Mouse (Mus musculus): Measurements from ENCODE around the gene Rab7. TPM values are rescaled to one million over a fixed set of nuclear protein-coding genes. Genes with fewer than 3 reads are reported as not detected.

The Rab7 gene
- 100 to 1,000 TPM; 271 to 283 TPM for total RNA-seq (2021)
- long read RNA-seq, experiment 1, transcript Rab7-205 (6 exons, 2,159 nt) = major isoform, 223 of 240 reads
- long read RNA-seq, experiment 1, partial matches to known transcripts = 3 of 240 reads
- long read RNA-seq, experiment 1, other reads (novel, unspliced or antisense) = 14 of 240 reads
- long read RNA-seq, experiment 2, transcript Rab7-205 (6 exons, 2,159 nt) = major isoform, 115 of 129 reads
- long read RNA-seq, experiment 2, partial matches to known transcripts = 2 of 129 reads
- long read RNA-seq, experiment 2, other reads (novel, unspliced or antisense) = 12 of 129 reads

DNA sequence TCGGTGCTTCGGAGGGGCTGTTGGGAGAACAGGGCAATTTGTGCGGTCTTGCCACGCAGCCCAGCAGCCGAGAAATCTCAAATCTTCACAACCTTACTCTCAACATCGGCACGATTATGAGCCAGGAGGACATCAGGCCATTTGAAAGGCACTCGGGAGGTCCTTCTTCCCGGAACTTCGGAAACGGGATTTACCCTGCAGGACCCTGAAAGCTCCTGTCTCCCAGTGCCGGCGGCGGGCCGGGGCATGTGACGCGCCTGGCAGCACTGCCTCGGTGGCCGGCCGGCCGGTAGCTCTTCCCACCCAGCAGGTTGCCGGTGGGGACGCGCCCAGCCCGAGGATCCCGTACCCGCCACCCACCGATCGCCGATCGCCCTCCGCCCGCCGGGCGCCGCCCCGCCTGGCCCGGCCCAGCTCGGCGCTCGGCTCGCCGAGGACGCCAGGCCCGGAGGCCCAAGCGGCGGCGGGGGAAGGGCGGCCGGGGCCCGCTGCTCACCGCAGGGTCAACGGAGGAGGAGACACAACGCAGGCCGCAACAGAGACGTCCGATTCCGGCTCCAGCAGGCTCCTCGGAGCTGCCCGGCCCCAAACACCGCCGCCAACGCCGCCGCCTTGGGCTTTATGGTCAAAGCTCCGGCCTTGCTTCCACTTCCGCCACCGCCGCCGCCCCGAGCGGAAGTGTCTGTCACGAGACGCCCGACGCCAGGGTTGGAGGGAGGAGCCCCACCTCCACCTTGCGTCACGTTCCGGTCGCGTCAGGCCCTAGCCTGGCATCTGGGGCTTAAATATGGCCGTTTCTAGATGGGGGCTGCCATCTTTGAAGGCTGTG, at the start of gene Rab7:
Gene Rab7 (minus strand): TSS at position 694 of the 829 bp plus-strand sequence.
- DNase-seq = peak; percentile 96 to 98

DNA sequence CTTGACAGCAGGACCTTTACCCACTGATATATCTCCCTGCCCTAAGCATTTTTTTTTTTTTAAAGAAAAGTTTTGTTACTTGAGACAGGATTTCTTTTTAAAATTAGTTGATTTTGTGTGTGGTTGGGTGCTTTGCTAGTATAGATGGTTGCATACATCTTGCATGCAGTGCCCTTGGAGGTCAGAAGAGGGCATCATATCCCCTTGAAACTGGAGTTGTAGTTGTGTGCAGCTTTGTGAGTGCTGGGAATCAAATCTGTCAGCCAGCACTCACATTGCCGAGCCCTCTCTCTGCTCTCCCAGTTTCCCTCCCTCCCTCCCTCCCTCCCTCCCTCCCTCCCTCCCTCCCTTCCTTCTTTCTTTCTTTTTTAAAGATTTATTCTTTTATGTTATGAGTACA, 43.9 kb upstream of the Rab7 start:
- no peak for DNase-seq

DNA sequence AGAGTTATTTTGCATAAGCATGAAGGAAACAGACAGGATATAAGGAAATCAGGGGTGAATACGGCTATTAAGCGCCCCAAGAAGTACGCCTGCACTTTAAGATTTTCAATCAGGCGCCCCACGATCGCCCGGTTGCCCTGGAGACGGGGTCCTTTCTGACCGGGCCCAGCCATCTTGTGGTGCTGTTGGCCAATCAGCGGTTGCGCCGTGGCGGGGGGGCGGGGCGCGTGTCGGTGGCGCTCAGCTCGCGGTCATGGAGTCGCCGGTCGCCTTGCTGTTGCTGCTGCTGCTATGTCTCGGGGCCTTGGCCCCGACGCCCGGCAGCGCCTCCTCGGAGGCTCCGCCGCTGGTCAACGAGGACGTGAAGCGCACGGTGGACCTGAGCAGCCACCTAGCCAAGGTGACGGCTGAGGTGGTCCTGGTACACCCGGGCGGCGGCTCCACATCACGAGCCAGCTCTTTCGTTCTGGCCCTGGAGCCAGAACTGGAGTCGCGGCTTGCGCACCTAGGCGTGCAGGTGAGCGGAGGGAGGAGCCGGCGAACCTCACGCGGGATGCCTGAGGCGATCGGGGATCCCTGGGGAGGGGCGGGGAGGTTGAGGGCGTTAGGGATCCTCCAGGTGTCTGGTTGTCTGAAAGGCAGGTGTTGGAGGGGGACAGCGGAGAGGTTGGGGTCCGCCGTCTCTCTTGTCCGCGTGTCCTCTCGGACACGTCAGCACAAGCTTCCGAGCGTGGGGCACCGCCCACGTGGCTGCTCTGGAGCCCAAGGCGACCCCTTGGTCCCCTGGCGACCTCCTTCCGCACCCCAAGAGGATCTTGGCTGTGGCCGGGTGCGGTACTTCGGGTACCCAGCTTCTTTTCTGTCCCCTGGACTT, 39.4 kb upstream of the Rab7 start, which contains the start of gene Rpn1:
Gene Rpn1 (plus strand): TSS at position 205 of the 874 bp plus-strand sequence.
- DNase-seq = peak; percentile 97 to 100

DNA sequence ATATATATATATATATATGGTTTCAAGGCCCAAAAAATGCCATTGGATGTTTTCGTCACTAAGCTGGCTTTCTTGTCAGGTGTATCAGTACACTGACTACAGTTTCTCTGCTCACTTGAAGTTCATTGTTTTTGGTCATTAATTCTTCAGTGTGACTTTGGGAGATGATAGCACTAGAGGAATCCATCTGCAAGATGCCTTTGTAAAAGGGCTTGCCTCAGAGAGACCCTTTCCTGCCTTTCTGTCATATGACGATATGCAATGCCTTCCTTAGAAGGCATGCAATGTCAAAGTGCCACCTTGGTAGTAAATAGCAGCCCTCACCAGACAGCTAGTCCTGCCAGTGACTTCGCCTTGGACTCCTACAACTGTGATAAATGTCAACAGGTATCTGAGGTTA, 38.6 kb upstream of the Rab7 start:
- DNase-seq = peak in 1 of 2 experiments; percentile 37

DNA sequence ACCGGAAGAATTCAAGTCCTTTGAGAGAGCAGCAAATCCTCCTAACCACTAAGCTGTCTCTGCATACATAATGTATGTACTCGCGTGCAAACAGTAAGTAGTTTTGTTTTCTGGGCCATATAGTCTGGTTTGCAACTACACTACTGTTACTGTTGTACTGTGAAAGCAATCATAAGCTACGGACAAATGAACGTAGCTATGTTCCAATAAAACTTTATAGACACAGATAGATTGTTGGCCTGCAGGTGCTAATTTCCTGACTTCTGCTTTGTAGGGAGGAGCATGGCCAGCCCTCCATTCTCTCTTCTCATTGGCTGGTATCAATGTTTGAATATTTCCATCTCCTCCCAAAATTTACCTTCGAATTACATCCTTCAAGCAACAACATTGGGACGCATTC, 38.0 kb upstream of the Rab7 start:
- DNase-seq = no peak

DNA sequence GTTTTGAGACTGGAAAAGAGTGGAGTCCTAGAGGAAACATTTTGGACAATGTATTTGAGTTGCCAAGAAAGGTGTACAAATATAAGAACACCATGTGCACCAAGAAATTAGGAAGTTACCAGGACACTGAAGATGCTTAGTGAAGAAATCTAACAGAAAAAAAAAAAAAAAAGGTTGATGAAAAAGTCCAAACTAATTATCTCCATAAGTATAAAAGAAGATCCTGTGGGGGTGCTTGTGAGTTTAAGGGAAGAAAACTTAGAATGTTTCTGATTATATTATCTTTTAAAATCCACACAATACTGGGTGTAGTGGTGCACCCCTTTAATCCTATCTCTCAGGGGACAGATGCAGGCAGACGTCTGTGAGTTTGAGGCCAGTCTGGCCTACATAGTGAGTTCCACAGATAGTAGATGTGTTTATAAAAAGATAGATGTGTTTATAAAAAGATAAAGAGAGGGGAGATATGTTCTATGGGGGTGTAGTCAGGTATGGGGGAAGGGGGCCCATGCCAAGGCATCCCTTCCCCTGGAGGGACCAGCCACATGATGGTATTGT, 31.0 kb upstream of the Rab7 start:
- no peak for DNase-seq

DNA sequence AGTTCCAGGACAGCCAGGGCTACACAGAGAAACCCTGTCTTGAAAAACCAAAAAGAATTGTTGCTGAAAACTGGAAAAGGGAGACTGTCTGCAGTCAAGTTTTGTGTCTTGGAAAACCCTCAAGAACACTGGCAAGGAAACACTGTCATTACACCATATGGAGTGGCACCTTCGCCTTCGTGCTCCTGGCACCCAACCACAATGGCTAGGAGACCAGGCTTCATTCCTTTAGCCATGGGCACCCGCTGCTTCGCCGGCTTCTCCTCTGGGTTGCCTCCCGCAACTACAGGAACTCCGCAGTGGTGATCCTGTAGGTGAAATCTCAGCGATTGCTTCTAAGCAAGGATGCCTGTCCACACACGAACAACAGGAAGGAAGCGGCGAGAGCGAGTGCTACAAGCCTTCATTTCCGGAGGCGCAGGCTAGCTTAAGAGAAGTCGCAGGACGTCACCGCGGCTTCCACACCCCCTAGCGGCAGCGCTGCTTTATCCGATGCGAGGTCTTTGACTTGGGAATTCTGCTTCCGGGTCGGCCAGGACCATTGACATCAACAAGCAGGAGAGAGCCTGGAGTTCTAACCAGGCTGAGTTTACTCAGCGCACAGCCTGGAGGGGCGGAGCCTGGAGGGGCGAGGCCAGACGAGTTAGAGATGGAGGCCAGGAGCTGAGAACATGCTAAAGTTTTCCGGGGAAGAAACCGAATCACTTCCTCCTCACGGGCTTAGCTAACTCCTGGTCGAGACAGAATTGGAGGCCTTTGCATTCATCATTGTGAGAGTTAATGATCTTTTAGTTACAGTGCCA, 29.9 kb upstream of the Rab7 start:
- peak; percentile 96 to 98 for DNase-seq

DNA sequence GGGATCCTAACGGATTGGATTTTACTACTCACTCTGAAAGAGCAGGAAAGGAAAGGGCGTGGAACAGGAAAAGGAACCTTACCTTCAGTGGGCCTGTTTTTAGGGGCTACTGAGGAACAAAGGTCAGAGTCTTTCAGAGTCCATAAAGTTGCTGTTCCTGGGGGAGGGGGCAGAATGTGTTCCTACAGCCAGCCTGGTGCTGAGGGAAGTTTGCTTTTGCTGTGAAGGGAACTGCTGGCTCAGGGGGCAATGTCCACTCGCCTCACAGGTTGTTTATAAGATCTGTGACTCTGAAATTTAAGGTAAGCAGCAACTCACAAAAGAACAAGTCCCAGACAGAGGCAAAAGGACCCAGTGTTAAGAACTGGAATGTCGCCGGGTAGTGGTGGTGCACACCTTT, 26.1 kb upstream of the Rab7 start:
- peak in 1 of 2 experiments; percentile 11 for DNase-seq

DNA sequence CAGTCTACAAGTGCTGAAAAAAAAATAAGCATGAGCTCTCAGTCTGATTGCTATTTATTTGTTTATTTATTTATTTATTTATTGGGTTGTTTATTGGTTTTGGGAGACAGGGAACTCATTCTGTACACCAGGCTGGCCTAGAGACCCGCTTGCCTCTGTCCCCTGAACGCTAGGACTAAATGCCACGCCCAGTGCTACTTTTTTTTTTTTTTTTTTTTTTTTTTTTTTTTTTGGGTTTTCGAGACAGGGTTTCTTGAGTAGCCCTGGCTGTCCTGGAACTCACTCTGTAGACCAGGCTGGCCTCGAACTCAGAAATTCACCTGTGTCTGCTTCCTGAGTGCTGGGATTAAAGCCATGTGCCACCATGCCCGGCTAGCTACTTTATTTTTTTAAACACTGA, 25.4 kb upstream of the Rab7 start:
- no peak for DNase-seq

DNA sequence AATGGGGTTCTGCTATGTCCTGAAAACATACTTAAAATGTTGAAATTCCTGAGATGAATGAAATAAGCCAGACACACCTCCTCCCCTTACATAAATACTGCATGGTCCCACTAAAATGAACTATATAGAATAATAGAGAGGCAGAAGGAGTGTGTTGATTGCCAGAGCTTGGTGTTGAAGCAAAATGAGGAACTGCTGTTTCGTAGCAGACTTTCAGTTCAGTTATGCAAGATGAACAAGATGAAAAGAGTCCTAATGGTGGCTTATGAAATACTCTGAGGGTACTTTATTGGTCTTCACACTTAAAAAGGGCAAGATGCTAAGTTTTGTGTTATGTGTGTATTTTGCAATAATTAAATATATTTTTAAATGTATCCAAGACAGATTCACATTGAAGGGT, 23.7 kb upstream of the Rab7 start:
- DNase-seq = no peak

DNA sequence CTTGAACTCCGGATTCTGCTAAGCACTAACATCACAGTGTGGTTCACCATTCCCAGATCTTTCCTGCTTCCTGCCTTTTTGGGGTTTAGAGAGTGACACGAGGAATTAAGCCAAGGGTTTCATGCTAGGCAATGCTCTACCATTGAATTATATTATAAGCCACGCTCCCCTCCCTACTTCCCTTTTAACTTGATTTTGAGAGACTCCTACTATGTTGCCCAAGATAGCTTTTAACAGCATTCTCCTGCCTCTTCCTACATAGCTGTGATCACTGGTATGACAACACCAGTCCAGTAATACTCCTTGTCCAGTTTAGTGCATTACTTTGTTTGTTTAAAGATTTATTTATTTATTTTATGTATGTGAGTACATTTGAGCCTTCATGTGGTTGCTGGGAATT, 22.7 kb upstream of the Rab7 start:
- DNase-seq = no peak

DNA sequence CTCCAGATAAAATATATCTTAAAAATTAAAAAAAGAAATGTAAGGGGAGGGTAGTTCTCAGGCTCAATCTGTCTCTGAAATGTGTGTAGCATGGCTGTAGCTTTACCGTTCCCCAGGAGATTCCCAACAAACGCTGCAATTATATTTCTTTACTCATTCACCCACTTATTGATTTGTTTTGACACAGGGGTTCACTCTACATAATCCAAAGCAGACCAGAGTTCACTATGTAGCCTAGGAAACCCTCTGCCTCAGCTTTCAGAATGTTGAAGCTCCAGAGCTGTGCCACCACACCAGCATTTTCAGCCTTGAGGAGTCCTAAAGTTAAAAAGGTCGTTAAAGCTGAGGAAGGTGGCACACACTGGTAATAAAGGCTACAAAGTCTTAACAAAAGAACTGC, 20.9 kb upstream of the Rab7 start:
- DNase-seq = no peak

DNA sequence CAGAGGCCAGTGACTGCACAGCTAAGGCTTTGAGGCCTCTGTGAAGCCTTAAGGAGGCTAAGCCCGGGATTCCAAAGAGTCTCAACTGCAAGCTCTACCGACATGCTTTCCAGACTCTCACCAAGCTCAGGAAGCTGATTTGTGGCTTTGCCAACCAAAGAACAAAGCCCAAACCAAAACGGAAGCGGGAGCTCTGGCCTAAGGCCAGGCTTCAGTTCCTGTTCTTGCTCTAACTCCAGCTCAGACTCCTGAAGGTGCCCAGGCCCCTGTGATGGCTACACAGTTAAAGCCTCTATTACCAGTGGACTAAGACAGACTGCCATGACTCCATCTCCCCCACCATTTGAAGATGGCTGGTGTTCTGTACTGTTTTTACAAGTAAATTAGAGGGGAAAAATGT, 20.0 kb upstream of the Rab7 start:
- DNase-seq = peak; percentile 78 to 88

DNA sequence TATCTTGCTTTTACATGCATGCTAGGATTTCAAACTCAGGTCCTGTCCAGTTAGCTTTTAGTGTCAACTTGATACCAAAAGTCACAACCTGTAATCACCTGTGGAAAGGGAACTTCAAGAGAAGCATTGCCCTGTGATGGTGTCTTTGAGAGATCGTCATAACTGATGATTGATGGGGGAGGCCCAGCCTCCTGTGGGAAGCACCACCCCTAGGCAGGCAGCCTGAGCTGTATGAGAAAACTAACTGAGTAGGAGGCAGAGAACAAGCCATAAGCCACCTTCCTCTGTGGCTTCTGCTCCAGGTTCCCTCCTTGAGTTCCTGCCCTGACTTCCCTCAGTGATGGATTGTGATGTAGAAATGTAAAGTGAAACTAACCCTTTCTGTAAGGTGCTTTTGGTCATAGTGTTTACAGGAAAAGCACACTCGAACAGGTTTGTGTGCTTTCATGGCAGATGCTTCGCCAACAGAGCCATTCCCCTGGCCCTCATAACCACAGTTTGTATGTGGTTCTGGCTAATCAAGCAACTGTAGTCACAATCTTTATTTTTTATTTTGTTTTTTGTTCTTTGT, 19.1 kb upstream of the Rab7 start:
- no peak for DNase-seq

DNA sequence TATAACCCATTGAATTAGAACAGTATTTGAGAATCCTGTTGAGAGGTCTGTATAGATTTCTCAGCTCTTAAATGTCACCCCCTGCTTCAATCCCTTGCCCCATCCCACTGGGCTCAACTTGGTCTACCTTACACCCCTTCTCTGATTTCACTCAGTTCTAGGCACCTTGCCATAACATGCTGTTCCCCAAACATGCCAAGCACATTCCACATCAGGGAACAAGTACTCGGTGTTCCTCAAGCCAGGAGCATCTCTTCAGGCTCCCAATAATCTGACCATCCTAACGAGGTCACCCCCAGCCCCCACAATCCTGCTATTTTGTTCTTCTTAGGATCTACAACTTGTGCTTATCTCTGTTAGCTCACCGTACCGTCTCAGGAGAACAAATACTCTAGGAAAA, 17.3 kb upstream of the Rab7 start:
- peak; percentile 67 to 73 for DNase-seq

DNA sequence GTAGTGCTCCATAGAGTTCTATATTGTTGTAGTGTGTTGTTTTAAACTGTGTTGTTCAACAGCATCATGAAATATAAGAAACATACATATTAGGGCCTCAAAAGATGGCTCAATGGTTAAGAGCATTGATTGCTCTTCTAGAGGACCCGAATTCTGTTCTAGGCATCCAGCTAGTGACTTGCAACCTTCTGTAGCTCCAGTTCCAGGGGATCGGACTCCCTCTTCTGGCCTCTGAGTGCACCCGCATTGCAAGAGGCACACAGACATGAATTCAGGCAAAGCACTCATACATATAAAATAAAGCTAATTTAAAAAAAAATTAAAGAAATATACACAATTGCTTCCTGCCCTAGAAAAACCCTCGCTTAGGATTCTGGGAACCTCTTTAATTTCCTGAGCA, 16.3 kb upstream of the Rab7 start:
- no peak for DNase-seq

DNA sequence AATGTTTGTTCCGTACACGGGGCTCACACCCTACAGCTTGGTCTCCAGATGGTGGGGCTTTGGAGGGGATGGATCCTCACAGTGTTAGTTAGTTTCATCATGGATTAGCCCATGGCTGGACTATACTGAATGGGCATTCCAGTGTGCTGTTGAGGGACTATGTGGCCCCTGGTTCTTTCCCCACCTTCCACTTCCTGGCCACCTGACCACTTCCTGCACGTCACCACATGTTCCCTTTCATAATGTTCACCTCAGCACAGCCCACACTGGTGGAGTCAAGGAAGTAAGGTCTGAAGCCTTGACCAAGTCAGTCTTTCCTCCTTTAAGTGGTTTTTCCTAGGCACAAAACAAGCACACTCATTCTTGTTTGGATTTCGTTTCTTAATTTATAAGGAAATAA, 15.5 kb upstream of the Rab7 start:
- DNase-seq = no peak

DNA sequence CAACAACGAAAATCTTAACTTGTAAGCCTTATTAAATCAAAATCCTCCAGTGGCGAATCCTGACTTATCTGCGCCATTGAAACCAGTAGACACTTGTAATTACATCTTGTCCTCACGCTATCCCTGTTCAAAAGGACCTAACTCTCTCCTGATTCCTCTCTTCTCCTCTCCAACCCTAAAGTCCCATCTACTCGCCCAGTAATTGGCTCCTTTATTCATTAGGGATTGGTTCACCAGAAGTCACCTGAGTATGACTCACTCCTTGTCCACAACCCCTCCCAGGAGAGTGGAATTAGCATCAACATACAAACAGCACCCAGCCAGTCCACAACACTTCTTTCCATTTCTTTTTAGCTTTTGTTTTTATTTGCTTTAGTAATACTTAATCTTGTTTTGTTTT, 14.8 kb upstream of the Rab7 start:
- no peak for DNase-seq

DNA sequence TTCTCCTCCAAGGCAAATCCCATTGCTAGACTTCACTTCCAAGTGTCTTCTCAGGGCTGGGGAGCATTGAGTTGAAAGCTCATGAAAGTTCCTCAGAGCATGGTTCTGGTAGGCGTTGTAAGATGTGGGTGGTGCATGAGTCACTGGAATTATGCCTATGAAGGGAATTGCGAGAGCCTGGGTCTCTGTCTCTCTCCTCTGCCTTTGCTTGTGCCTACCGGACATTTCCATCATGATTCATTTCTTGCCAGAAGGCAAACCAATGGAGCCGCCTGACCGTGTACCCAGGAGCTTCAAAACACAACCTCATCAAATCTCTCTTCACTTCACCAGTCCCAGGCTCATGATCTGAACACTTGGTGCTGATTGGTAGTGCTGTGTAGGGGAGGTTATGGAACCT, 11.8 kb upstream of the Rab7 start:
- DNase-seq = no peak

DNA sequence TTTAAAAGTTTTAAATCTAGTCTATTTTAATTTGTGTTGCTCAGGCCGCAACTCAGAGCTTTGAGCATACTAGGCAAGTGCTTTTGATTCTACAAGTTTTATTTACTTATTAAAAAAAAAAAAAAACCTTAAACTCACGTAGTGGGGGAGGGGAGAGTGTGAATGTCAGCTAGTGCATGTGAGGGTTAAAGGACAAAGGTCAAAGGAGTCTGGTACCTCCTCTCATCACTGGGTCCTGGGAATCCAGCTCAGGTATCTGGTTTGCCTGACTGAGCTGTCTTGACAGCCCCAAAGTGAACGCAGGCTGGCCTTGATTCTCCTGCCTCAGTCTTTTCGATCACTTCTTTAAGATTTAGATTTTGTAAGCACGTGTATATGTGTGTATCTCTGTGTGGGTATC, 10.6 kb upstream of the Rab7 start:
- no peak for DNase-seq

Measured in heart, adult 18-20 months (tissue).